Mouse (Mus musculus) embryonic facial prominence, embryonic 14.5 days (tissue): ENCODE measurements at regions not wholly inside any gene's neighbourhood (a gene's known extent, or its start where the extent isn't known, plus 50 kb on each side); places are given as distances from the start of the nearest gene placed in this dataset.

ENCODE experiments used
- ATAC-seq: fragments of 200-750 bp; cut with Nextera tagmentation; 2 replicates; pipeline ENCODE4 v1.8.0; 2017; ENCODE audit warnings: low read depth, moderate number of reproducible peaks, moderate TSS enrichment
- DNase-seq: peaks from one replicate; pipeline ENCODE4 v3.0.0-alpha.2; 2015; ENCODE audit warnings: low spot score
- H3K27ac ChIP-seq: fragments of 300-500 bp; sonication (generic); replicated peaks from 2 replicates; pipeline ENCODE4 v1.5.1; 2014; ENCODE audit warnings: low read depth, mild to moderate bottlenecking, low read length, moderate library complexity
- H3K27me3 ChIP-seq: fragments of 300-500 bp; sonication (generic); replicated peaks from 2 replicates; pipeline ENCODE4 v1.6.1; 2014; ENCODE audit warnings: low read length; ENCODE audit not compliant: control insufficient read depth, insufficient read depth
- H3K36me3 ChIP-seq: fragments of 300-500 bp; sonication (generic); 2 replicates; pipeline ENCODE4 v1.6.1; 2014; ENCODE audit warnings: low read length, mixed read lengths; ENCODE audit not compliant: control insufficient read depth, insufficient read depth
- H3K4me1 ChIP-seq: fragments of 300-500 bp; sonication (generic); 2 replicates; pipeline ENCODE4 v1.6.1; 2014; ENCODE audit warnings: antibody characterized with exemption, low read length; ENCODE audit not compliant: control insufficient read depth, insufficient read depth
- H3K4me2 ChIP-seq: fragments of 300-500 bp; sonication (generic); 2 replicates; pipeline ENCODE4 v1.6.1; 2014; ENCODE audit warnings: low read depth, mild to moderate bottlenecking, low read length, moderate library complexity, mixed read lengths
- H3K4me3 ChIP-seq: fragments of 300-500 bp; sonication (generic); 2 replicates; pipeline ENCODE4 v1.5.1; 2014; ENCODE audit warnings: low read depth, mild to moderate bottlenecking, low read length
- H3K9ac ChIP-seq: fragments of 300-500 bp; sonication (generic); 2 replicates; pipeline ENCODE4 v1.6.1; 2014; ENCODE audit warnings: low read depth, mild to moderate bottlenecking, low read length, moderate library complexity, mixed read lengths
- H3K9me3 ChIP-seq: fragments of 300-500 bp; sonication (generic); 2 replicates; pipeline ENCODE4 v1.6.1; 2016; ENCODE audit warnings: low read length; ENCODE audit not compliant: control insufficient read depth
- WGBS: fragments of 180-500 bp; shearing (Covaris S2); extraction: QIAGEN DNeasy Blood & Tissue Kit; methylation state at CpG from one replicate; pipeline ENCODE4 v1.1.7; 2014; 5-methylcytosine and 5-hydroxymethylcytosine counted together

DNA sequence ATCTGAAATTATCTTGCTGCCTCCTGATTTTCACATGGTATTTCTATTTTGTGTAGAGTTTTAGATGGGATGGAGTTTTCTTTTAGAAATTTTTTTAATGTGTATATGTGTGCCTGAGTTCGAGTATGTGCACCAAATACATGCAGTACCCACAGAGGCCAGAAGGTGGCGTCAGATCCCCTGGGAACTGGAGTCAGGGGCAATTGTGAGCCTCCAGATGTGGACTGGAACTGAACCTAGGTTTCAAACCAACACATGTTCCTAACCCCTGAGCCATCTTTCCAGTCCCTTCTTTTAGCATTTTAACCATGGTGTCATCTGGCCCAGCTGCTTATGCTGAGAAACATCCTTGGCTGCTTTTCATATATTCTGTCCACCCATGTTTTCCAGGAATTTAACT lies 274.9 kb downstream of the 3100002H09Rik start:
- DNase-seq: no peak
- Histone ChIP-seq H3K9me3 (peaks cover 13% of the 10 kb centered on the region; the same call in 1 of the 2 replicates), H3K36me3 (no peaks in the 10 kb centered on the region), H3K27ac (no peak overlapping the region), H3K4me2 (no peak overlapping the region), H3K9ac (no peak overlapping the region), H3K27me3 (no peaks in the 10 kb centered on the region), H3K4me3 (no peak overlapping the region), H3K4me1 (no peaks in the 10 kb centered on the region)
- no peak for ATAC-seq
- 75% methylated on average over 2 of the region's 2 CpGs for WGBS

- H3K9me3 ChIP-seq: peaks cover 16% of the 10 kb centered on the region; the same call in 1 of the 2 replicates
- no peak for DNase-seq
- no peak for ATAC-seq
- WGBS: 77% methylated on average over 2 of the region's 2 CpGs
- no peaks in the 10 kb centered on the region for H3K27me3 ChIP-seq
- H3K9ac ChIP-seq: no peak overlapping the region
- H3K36me3 ChIP-seq: no peaks in the 10 kb centered on the region
- no peak overlapping the region for H3K4me3 ChIP-seq
- H3K4me1 ChIP-seq: no peaks in the 10 kb centered on the region
- H3K4me2 ChIP-seq: no peak overlapping the region
- no peak overlapping the region for H3K27ac ChIP-seq
Observed at GRCm38 (mm10) chr4:124332974-124333373, 277.6 kb downstream of the 3100002H09Rik start.

GRCm38 (mm10) chr4:124332416-124332815 lies 278.2 kb downstream of the 3100002H09Rik start:
- ATAC-seq (no peak), DNase-seq (no peak)
- no peaks in the 10 kb centered on the region for H3K27me3 ChIP-seq
- peaks cover 18% of the 10 kb centered on the region; the same call in 1 of the 2 replicates for H3K9me3 ChIP-seq
- WGBS: 80% methylated on average over 12 of the region's 12 CpGs
- H3K36me3 ChIP-seq: no peaks in the 10 kb centered on the region
- H3K27ac ChIP-seq: no peak overlapping the region
- no peak overlapping the region for H3K4me3 ChIP-seq
- no peaks in the 10 kb centered on the region for H3K4me1 ChIP-seq
- H3K9ac ChIP-seq: no peak overlapping the region
- H3K4me2 ChIP-seq: no peak overlapping the region

DNA sequence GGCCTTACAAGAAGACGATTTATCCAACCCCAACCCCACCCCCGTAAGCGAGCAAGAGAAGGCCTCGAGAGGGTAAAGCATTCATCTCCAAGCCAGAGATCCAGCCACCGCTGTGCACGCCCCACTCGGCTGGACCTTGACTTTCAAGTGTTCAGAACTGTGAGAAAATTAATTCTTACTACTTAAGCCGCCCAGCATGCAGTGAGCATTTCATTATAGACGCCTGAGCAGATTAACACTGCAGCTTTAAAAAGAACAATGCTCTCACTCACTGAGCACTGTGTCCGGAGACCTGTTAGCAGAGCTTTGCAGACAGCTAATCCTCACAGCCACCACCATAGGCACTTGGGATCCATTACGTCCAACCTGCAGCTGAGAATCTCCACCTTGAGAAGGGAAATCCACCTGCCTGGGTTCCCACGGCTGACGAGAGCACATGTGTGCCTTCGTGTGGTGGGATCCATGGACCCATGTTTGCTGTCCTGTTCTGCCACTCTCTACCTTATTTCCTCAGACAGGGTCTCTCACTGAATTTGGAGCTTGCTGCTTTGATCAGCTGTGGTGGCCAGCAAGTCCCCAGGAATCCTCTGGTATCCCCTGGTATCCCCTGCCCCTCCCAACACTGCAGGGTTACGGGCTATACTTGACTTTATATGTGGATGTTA lies 281.4 kb downstream of the 3100002H09Rik start:
- WGBS: 64% methylated on average over 15 of the region's 15 CpGs
- H3K36me3 ChIP-seq: no peaks in the 10 kb centered on the region
- H3K4me1 ChIP-seq: no peaks in the 10 kb centered on the region
- H3K27ac ChIP-seq: no peak overlapping the region
- no peak overlapping the region for H3K4me3 ChIP-seq
- no peaks in the 10 kb centered on the region for H3K27me3 ChIP-seq
- no peak overlapping the region for H3K4me2 ChIP-seq
- H3K9ac ChIP-seq: no peak overlapping the region
- peak; percentile 13 for DNase-seq
- ATAC-seq: peak; percentile 18; the same call in 1 of the 2 replicates
- H3K9me3 ChIP-seq: 0 out of 2 replicates have a peak, but pooled peaks cover 4% of the 10 kb centered on the region

DNA sequence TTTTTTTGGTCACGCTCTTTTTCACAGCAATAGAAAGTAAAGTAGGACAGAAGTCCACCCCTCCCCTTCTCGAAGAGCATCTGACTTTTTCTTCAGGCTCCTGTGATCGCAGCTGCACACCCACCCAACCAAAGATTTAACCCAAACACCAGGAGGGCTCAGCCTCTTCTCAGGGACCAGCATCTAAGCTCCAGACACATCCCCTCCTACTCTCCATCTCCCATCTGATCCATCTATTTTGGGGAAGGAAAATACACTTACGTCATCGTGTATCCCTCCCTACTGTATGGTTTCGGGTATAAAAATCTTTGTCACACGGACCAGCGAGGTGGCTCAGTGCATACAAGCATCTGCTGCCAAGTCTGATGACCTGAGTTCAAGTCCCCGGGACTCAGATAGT lies 284.3 kb downstream of the 3100002H09Rik start:
- Histone ChIP-seq H3K9me3 (0 out of 2 replicates have a peak, but pooled peaks cover 4% of the 10 kb centered on the region), H3K36me3 (no peaks in the 10 kb centered on the region), H3K4me1 (no peaks in the 10 kb centered on the region), H3K4me2 (no peak overlapping the region), H3K27me3 (no peaks in the 10 kb centered on the region), H3K4me3 (no peak overlapping the region), H3K27ac (no peak overlapping the region), H3K9ac (no peak overlapping the region)
- ATAC-seq (no peak), DNase-seq (no peak)
- WGBS: 88% methylated on average over 9 of the region's 9 CpGs

GRCm38 (mm10) chr4:124323589-124323988 lies 287.0 kb downstream of the 3100002H09Rik start:
- 65% methylated on average over 3 of the region's 3 CpGs for WGBS
- Histone ChIP-seq H3K4me3 (no peak overlapping the region), H3K36me3 (no peaks in the 10 kb centered on the region), H3K4me2 (no peak overlapping the region), H3K9me3 (0 out of 2 replicates have a peak, but pooled peaks cover 4% of the 10 kb centered on the region), H3K9ac (no peak overlapping the region), H3K4me1 (no peaks in the 10 kb centered on the region), H3K27ac (no peak overlapping the region), H3K27me3 (no peaks in the 10 kb centered on the region)
- no peak for DNase-seq
- ATAC-seq: no peak

GRCm38 (mm10) chr4:124321221-124321620 lies 289.4 kb downstream of the 3100002H09Rik start:
- Histone ChIP-seq H3K4me3 (no peak overlapping the region), H3K36me3 (no peaks in the 10 kb centered on the region), H3K9ac (no peak overlapping the region), H3K4me2 (no peak overlapping the region), H3K27ac (no peak overlapping the region), H3K4me1 (no peaks in the 10 kb centered on the region), H3K9me3 (no peaks in the 10 kb centered on the region), H3K27me3 (no peaks in the 10 kb centered on the region)
- WGBS: 60% methylated on average over 7 of the region's 7 CpGs
- ATAC-seq (no peak), DNase-seq (no peak)

- Histone ChIP-seq H3K4me1 (no peaks in the 10 kb centered on the region), H3K9ac (no peak overlapping the region), H3K9me3 (no peaks in the 10 kb centered on the region), H3K4me3 (no peak overlapping the region), H3K4me2 (no peak overlapping the region), H3K36me3 (no peaks in the 10 kb centered on the region), H3K27ac (no peak overlapping the region), H3K27me3 (no peaks in the 10 kb centered on the region)
- no peak for ATAC-seq
- DNase-seq: peak; percentile 76
- 20% methylated on average over 4 of the region's 4 CpGs for WGBS
Observed at GRCm38 (mm10) chr4:124317042-124317441, 293.6 kb downstream of the 3100002H09Rik start.

DNA sequence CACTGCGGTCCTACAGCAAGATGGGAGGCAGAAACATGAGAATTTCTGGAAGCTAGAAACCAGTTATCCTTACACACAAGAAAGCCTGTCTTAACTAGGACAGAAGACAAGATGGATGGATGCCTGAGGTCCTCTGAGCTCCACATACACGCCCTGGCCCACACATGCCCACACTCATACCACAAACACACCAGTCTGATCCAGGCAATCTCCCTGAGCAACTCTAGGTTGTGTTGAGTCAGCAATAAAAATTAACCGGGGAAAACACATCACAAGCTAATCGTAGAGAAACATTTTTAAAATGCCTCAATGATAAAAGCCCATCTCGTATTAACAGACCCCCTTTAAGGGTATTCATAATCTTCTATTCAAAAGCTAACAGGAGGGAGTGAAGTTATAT lies 298.9 kb downstream of the 3100002H09Rik start:
- Histone ChIP-seq H3K4me2 (no peak overlapping the region), H3K9ac (no peak overlapping the region), H3K27me3 (no peaks in the 10 kb centered on the region), H3K9me3 (no peaks in the 10 kb centered on the region), H3K36me3 (no peaks in the 10 kb centered on the region), H3K4me1 (no peaks in the 10 kb centered on the region), H3K4me3 (no peak overlapping the region), H3K27ac (no peak overlapping the region)
- 70% methylated on average over 5 of the region's 5 CpGs for WGBS
- DNase-seq: no peak
- ATAC-seq: no peak
